In genomic region chr3:125279007-125279406, GRCm38 (mm10) we compare ENCODE assay signal across 23 mouse cellular contexts.
DNase-seq lines count a peak whose midpoint lies in the region; ATAC-seq and TF ChIP-seq lines count a peak whose summit lies in the region.
"Had no signal": no experiment of that assay in that cellular context is flagged by ENCODE, and none has a peak within 500 bp of the region (broad histone marks: within the 10 kb centered on the region; RNA-seq: fewer than 3 reads in every experiment).

No protein-coding gene starts in this region.

- no peaks in the 10 kb centered on the region for H3K36me3 ChIP-seq in G1E (replicated peaks)
- no peaks in the 10 kb centered on the region for H3K36me3 ChIP-seq in liver, embryonic 16.5 days (ENCODE audit: control insufficient read depth, insufficient read depth)
- H3K36me3 ChIP-seq in kidney, embryonic 16.5 days (ENCODE audit: insufficient read depth, low read length) = no peaks in the 10 kb centered on the region
- H3K36me3 ChIP-seq: embryonic facial prominence, embryonic 12.5 days; heart, embryonic 13.5 days; hindbrain, embryonic 15.5 days had no signal

- H3K4me1 ChIP-seq in G1E (ENCODE audit: insufficient read depth, low read depth, low read length) = peaks cover 4% of the 10 kb centered on the region; the same call in 1 of the 2 replicates
- H3K4me1 ChIP-seq in liver, embryonic 16.5 days (ENCODE audit: control insufficient read depth, low read depth, low read length) = peaks cover 11% of the 10 kb centered on the region
- H3K4me1 ChIP-seq in kidney, embryonic 16.5 days (ENCODE audit: insufficient read depth, low read length) = no peaks in the 10 kb centered on the region
- H3K4me1 ChIP-seq: embryonic facial prominence, embryonic 12.5 days; heart, embryonic 13.5 days; hindbrain, embryonic 15.5 days had no signal

- TF ChIP-seq CTCF in G1E (IDR thresholded peaks at IDR 0.05; ENCODE audit: low read depth, low read length) = no peak

- no peaks in the 10 kb centered on the region for H3K27me3 ChIP-seq in G1E (ENCODE audit: insufficient read depth, low read length)
- no peaks in the 10 kb centered on the region for H3K27me3 ChIP-seq in liver, embryonic 16.5 days (ENCODE audit: control insufficient read depth, insufficient read depth, low read depth, low read length)
- H3K27me3 ChIP-seq in kidney, embryonic 16.5 days (ENCODE audit: insufficient read depth, low read length) = no peaks in the 10 kb centered on the region
- H3K27me3 ChIP-seq: embryonic facial prominence, embryonic 12.5 days; heart, embryonic 13.5 days; hindbrain, embryonic 15.5 days; Patski had no signal

- H3K27ac ChIP-seq in liver, embryonic 16.5 days (ENCODE audit: low read length) = peak overlapping the region; percentile 25
- no peak overlapping the region for H3K27ac ChIP-seq in kidney, embryonic 16.5 days (ENCODE audit: low read length)
- H3K27ac ChIP-seq: embryonic facial prominence, embryonic 12.5 days; gastrocnemius, adult 2 months; heart, embryonic 13.5 days; hindbrain, embryonic 15.5 days had no signal

- no peak overlapping the region; the same call in 1 of the 2 replicates for H3K9ac ChIP-seq in liver, embryonic 16.5 days (ENCODE audit: low read depth, low read length)
- no peak overlapping the region for H3K9ac ChIP-seq in kidney, embryonic 16.5 days (replicated peaks; ENCODE audit: low read length)
- H3K9ac ChIP-seq: embryonic facial prominence, embryonic 12.5 days; heart, embryonic 13.5 days; hindbrain, embryonic 15.5 days had no signal

- no peak overlapping the region for H3K4me3 ChIP-seq in G1E (ENCODE audit: low read depth, low read length)
- H3K4me3 ChIP-seq in liver, embryonic 16.5 days (ENCODE audit: low read depth, low read length) = no peak overlapping the region
- no peak overlapping the region for H3K4me3 ChIP-seq in kidney, embryonic 16.5 days (ENCODE audit: low read length)
- H3K4me3 ChIP-seq: embryonic facial prominence, embryonic 12.5 days; gastrocnemius, adult 2 months; heart, embryonic 13.5 days; hindbrain, embryonic 15.5 days had no signal

- DNase-seq in 416B (ENCODE audit: low read depth) (peak; percentile 40), G1E (ENCODE audit: low spot score) (no peak)
- DNase-seq in adrenal gland, adult 18-20 months (ENCODE audit: low spot score in 2 of 2) = no peak
- DNase-seq in ovary, postnatal 14 days (ENCODE audit: low spot score) = no peak
- DNase-seq: adrenal gland, adult 2 months; adrenal gland, postnatal 25 days; B cell, adult 2 months; cerebellum, adult 18-20 months; cerebellum, adult 9-11 months; gastrocnemius, adult 2 months; gastrocnemius, postnatal 36 days; heart, adult 11 months; heart, postnatal 36 days had no signal

- no peak overlapping the region for H3K4me2 ChIP-seq in liver, embryonic 16.5 days (ENCODE audit: low read depth, low read length)
- no peak overlapping the region for H3K4me2 ChIP-seq in kidney, embryonic 16.5 days (replicated peaks; ENCODE audit: low read depth, low read length)
- H3K4me2 ChIP-seq: embryonic facial prominence, embryonic 12.5 days; heart, embryonic 13.5 days; hindbrain, embryonic 15.5 days had no signal

- ATAC-seq in G1E (ENCODE audit: extremely low read depth, insufficient number of reproducible peaks, low FRiP score, poor library complexity, severe bottlenecking) = peak; percentile 16; the same call in 1 of the 2 replicates
- peak; percentile 37 for ATAC-seq in erythroid progenitor cell, adult 5-6 weeks (replicated peaks; ENCODE audit: low FRiP score, poor library complexity, severe bottlenecking)
- ATAC-seq in liver, embryonic 16.5 days (ENCODE audit: low read depth) = peak; percentile 41
- no peak for ATAC-seq in kidney, embryonic 16.5 days (ENCODE audit: low FRiP score, low TSS enrichment)
- ATAC-seq: activated CD4-positive, CD25-positive, alpha-beta regulatory T cell, adult 4 months; CD4-positive, CD25-positive, alpha-beta regulatory T cell, adult 4 months; forebrain, embryonic 14.5 days; Patski had no signal

- no peaks in the 10 kb centered on the region for H3K9me3 ChIP-seq in G1E (replicated peaks)
- no peaks in the 10 kb centered on the region for H3K9me3 ChIP-seq in liver, embryonic 16.5 days (replicated peaks; ENCODE audit: control insufficient read depth, low read length)
- no peaks in the 10 kb centered on the region for H3K9me3 ChIP-seq in kidney, embryonic 16.5 days (ENCODE audit: low read length)
- H3K9me3 ChIP-seq: embryonic facial prominence, embryonic 12.5 days; heart, embryonic 13.5 days; hindbrain, embryonic 15.5 days had no signal

- 85% methylated on average over 2 of the region's 2 CpGs for WGBS in liver, embryonic 16.5 days (ENCODE audit: insufficient replicate concordance)
- 88% methylated on average over 2 of the region's 2 CpGs for WGBS in kidney, embryonic 16.5 days
